Mouse (Mus musculus) hindbrain, embryonic 13.5 days (tissue): ENCODE data around the gene Dlx3. TPM values are rescaled to one million over a fixed set of nuclear protein-coding genes. Genes with fewer than 3 reads are reported as not detected.

Experiments
- ATAC-seq: fragments of 200-750 bp; cut with Nextera tagmentation; 2 replicates; pipeline ENCODE4 v1.8.0; 2017; ENCODE audit warnings: moderate TSS enrichment; ENCODE audit not compliant: low FRiP score
- H3K27ac ChIP-seq: fragments of 300-500 bp; sonication (generic); 2 replicates; pipeline ENCODE4 v1.5.1; 2015; ENCODE audit warnings: inconsistent platforms, mild to moderate bottlenecking, moderate library complexity
- H3K27me3 ChIP-seq: fragments of 300-500 bp; sonication (generic); 2 replicates; pipeline ENCODE4 v1.6.1; 2015; ENCODE audit warnings: mild to moderate bottlenecking, inconsistent platforms
- H3K36me3 ChIP-seq: fragments of 300-500 bp; sonication (generic); 2 replicates; pipeline ENCODE4 v1.6.1; 2015; ENCODE audit warnings: mild to moderate bottlenecking, inconsistent platforms
- H3K4me1 ChIP-seq: fragments of 300-500 bp; sonication (generic); replicated peaks from 2 replicates; pipeline ENCODE4 v1.6.1; 2015; ENCODE audit warnings: inconsistent platforms
- H3K4me2 ChIP-seq: fragments of 300-500 bp; sonication (generic); 2 replicates; pipeline ENCODE4 v1.6.1; 2015; ENCODE audit warnings: inconsistent platforms, mild to moderate bottlenecking, moderate library complexity
- H3K4me3 ChIP-seq: fragments of 300-500 bp; sonication (generic); 2 replicates; pipeline ENCODE4 v1.5.1; 2015; ENCODE audit warnings: mild to moderate bottlenecking, inconsistent platforms
- H3K9ac ChIP-seq: fragments of 300-500 bp; sonication (generic); 2 replicates; pipeline ENCODE4 v1.6.1; 2015; ENCODE audit warnings: mild to moderate bottlenecking, inconsistent platforms
- H3K9me3 ChIP-seq: fragments of 300-500 bp; sonication (generic); 2 replicates; pipeline ENCODE4 v1.6.1; 2016; ENCODE audit warnings: inconsistent platforms
- WGBS: fragments of 180-500 bp; shearing (Covaris S2); methylation state at CpG from one replicate; pipeline ENCODE4 v1.1.7; 2015; 5-methylcytosine and 5-hydroxymethylcytosine counted together
- polyA plus RNA-seq: library from polyadenylated mRNA; unstranded; fragments of >200 nt; fragmentation: Nextera tagmentation; extraction: Ambion mirVana; gene quantifications from 2 replicates; pipeline ENCODE4 v1.2.1, GENCODE M21; 2015

Gene Dlx3
- polyA plus RNA-seq, 1 experiment from 2014 or later = 0.44 TPM

- Histone ChIP-seq H3K27me3 (peaks cover 74% of the 10 kb centered on the region), H3K4me3 (no peak overlapping the region), H3K9ac (no peak overlapping the region), H3K4me1 (peaks cover 4% of the 10 kb centered on the region; the same call in 1 of the 2 replicates), H3K36me3 (no peaks in the 10 kb centered on the region), H3K27ac (no peak overlapping the region), H3K9me3 (no peaks in the 10 kb centered on the region), H3K4me2 (no peak overlapping the region)
- ATAC-seq = no peak
- 32% methylated on average over 5 of the region's 5 CpGs for WGBS
Measured at GRCm38 (mm10) chr11:95153116-95153515, 33.2 kb downstream of the Dlx3 start.

DNA sequence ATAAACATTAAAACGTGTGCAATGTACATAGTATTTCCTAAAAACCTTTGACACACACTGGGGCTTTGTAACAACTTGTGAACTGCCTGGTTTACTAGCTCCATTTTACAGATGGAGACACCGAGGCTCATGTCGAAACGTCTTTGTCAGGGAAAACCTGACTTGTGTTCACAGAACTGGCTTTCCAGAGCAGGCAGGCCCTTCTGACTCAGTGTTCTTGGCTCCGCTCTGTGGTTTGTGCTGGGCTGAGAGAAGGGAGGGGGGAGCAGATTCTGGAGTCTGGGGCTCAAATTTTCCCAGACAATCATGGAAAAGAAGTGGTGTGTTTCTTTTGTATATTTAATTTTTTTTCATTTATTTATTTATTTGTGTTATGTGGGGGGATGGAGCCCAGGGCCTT is 33.8 kb downstream of the Dlx3 start:
- no peak overlapping the region for H3K27ac ChIP-seq
- no peaks in the 10 kb centered on the region for H3K36me3 ChIP-seq
- H3K9me3 ChIP-seq = no peaks in the 10 kb centered on the region
- H3K4me2 ChIP-seq = no peak overlapping the region
- peaks cover 74% of the 10 kb centered on the region for H3K27me3 ChIP-seq
- WGBS = 88% methylated on average over 5 of the region's 5 CpGs
- no peak for ATAC-seq
- H3K9ac ChIP-seq = no peak overlapping the region
- no peak overlapping the region for H3K4me3 ChIP-seq
- 0 out of 2 replicates have a peak, but pooled peaks cover 2% of the 10 kb centered on the region for H3K4me1 ChIP-seq

DNA sequence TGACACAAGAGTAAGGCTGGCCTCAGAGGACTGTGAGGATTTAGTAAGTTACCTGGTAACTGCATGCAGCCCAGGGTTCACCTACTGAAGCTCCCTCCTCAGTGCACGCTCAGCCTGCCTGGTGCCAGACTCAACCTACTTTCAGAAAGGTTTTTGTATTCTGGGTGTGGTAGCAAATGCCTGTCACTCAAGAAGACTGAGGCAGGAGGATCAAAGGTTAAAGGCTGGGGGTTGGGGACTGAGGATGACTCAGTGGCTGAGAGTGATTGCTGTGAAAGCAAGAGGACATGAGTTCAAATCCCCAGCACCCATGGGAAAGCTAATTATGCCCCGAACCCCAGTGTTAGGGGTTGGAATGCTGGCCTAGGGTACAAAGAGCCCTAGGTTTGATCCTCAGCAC is 35.6 kb downstream of the Dlx3 start:
- Histone ChIP-seq H3K4me2 (no peak overlapping the region), H3K9me3 (no peaks in the 10 kb centered on the region), H3K27ac (no peak overlapping the region), H3K9ac (no peak overlapping the region), H3K36me3 (no peaks in the 10 kb centered on the region), H3K4me3 (no peak overlapping the region), H3K4me1 (no peaks in the 10 kb centered on the region), H3K27me3 (peaks cover 56% of the 10 kb centered on the region)
- ATAC-seq = no peak
- WGBS = 86% methylated on average over 2 of the region's 2 CpGs

GRCm38 (mm10) chr11:95157356-95157755 is 37.4 kb downstream of the Dlx3 start:
- Histone ChIP-seq H3K4me1 (no peaks in the 10 kb centered on the region), H3K4me3 (no peak overlapping the region), H3K36me3 (no peaks in the 10 kb centered on the region), H3K9me3 (no peaks in the 10 kb centered on the region), H3K27ac (no peak overlapping the region), H3K4me2 (no peak overlapping the region), H3K27me3 (peaks cover 41% of the 10 kb centered on the region), H3K9ac (no peak overlapping the region)
- no peak for ATAC-seq
- WGBS = 56% methylated on average over 5 of the region's 5 CpGs

GRCm38 (mm10) chr11:95157872-95158271 is 38.0 kb downstream of the Dlx3 start:
- H3K27me3 ChIP-seq = peaks cover 36% of the 10 kb centered on the region
- H3K9me3 ChIP-seq = no peaks in the 10 kb centered on the region
- H3K36me3 ChIP-seq = no peaks in the 10 kb centered on the region
- H3K4me3 ChIP-seq = no peak overlapping the region
- no peak for ATAC-seq
- H3K9ac ChIP-seq = no peak overlapping the region
- no peak overlapping the region for H3K4me2 ChIP-seq
- no peak overlapping the region for H3K27ac ChIP-seq
- H3K4me1 ChIP-seq = no peaks in the 10 kb centered on the region
- 69% methylated on average over 5 of the region's 5 CpGs for WGBS

GRCm38 (mm10) chr11:95159763-95160371 is 39.9 kb downstream of the Dlx3 start:
- Histone ChIP-seq H3K9ac (no peak overlapping the region), H3K4me3 (no peak overlapping the region), H3K36me3 (no peaks in the 10 kb centered on the region), H3K4me2 (no peak overlapping the region), H3K27me3 (peaks cover 19% of the 10 kb centered on the region; the same call in 1 of the 2 replicates), H3K4me1 (no peaks in the 10 kb centered on the region), H3K27ac (no peak overlapping the region), H3K9me3 (no peaks in the 10 kb centered on the region)
- ATAC-seq = no peak
- 82% methylated on average over 8 of the region's 8 CpGs for WGBS

- Histone ChIP-seq H3K36me3 (no peaks in the 10 kb centered on the region), H3K9ac (no peak overlapping the region), H3K27me3 (0 out of 2 replicates have a peak, but pooled peaks cover 12% of the 10 kb centered on the region), H3K9me3 (no peaks in the 10 kb centered on the region), H3K4me2 (no peak overlapping the region), H3K4me1 (no peaks in the 10 kb centered on the region), H3K27ac (no peak overlapping the region), H3K4me3 (no peak overlapping the region)
- no peak for ATAC-seq
- 49% methylated on average over 7 of the region's 7 CpGs for WGBS
Measured at GRCm38 (mm10) chr11:95160693-95161092, 40.8 kb downstream of the Dlx3 start.

- H3K27ac ChIP-seq = no peak overlapping the region
- no peak for ATAC-seq
- no peak overlapping the region for H3K9ac ChIP-seq
- no peak overlapping the region for H3K4me2 ChIP-seq
- no peak overlapping the region for H3K4me3 ChIP-seq
- H3K9me3 ChIP-seq = no peaks in the 10 kb centered on the region
- WGBS = 75% methylated on average over 4 of the region's 4 CpGs
- H3K4me1 ChIP-seq = no peaks in the 10 kb centered on the region
- no peaks in the 10 kb centered on the region for H3K36me3 ChIP-seq
- H3K27me3 ChIP-seq = 0 out of 2 replicates have a peak, but pooled peaks cover 17% of the 10 kb centered on the region
Measured at GRCm38 (mm10) chr11:95161708-95162107, 41.8 kb downstream of the Dlx3 start.

DNA sequence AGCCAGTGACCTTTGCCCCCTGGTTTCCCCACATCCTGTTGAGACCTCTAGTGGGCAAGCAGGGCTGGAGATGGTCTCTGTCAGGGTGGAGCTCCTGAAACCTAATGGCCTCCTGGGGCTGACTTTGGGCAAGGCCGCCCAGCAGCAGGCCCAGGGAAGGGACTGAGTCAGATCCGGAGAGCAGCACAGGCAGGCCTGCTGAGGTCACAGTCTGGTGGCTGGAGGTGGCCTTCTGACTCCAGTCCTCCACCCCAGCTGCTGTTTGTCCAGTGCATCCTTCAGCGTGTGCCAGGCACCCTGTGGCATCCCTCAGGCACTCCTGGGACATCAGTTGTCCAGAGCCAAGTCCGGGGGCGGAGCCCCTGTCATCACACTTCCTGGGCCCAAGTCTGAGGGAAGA is 45.9 kb downstream of the Dlx3 start:
- H3K4me3 ChIP-seq = no peak overlapping the region
- no peak for ATAC-seq

More for the DNA sequence above, 45.9 kb downstream of the Dlx3 start:
- Histone ChIP-seq H3K36me3 (no peaks in the 10 kb centered on the region), H3K9ac (no peak overlapping the region), H3K4me1 (no peaks in the 10 kb centered on the region), H3K27ac (no peak overlapping the region), H3K4me2 (no peak overlapping the region), H3K9me3 (no peaks in the 10 kb centered on the region), H3K27me3 (0 out of 2 replicates have a peak, but pooled peaks cover 6% of the 10 kb centered on the region)
- 78% methylated on average over 5 of the region's 5 CpGs for WGBS

Other genes starting within 250 kb of the Dlx3 start
- 128 and 217 TPM in 2 replicates for gene Col1a1, start 183.9 kb upstream of the Dlx3 start, polyA plus RNA-seq
- not detected in 2 replicates for gene Hils1, start 152.5 kb upstream of the Dlx3 start, polyA plus RNA-seq
- gene Sgca, start 143.8 kb upstream of the Dlx3 start, polyA plus RNA-seq = 0.23 and 0.52 TPM in 2 replicates
- gene Ppp1r9b, start 129.1 kb upstream of the Dlx3 start, polyA plus RNA-seq = 16.9 and 17.3 TPM in 2 replicates
- gene Samd14, start 110.2 kb upstream of the Dlx3 start, polyA plus RNA-seq = 132 and 142 TPM in 2 replicates
- 24.2 and 25.5 TPM in 2 replicates for gene Pdk2, start 78.8 kb upstream of the Dlx3 start, polyA plus RNA-seq
- 10.3 and 11.4 TPM in 2 replicates for gene Itga3, start 43.3 kb upstream of the Dlx3 start, polyA plus RNA-seq
- 0.17 TPM in 1 of 2 replicates, not detected in the other for gene Dlx4, start 26.1 kb downstream of the Dlx3 start, polyA plus RNA-seq
- not detected in 2 replicates for gene Tac4, start 141.4 kb downstream of the Dlx3 start, polyA plus RNA-seq
- 59.8 and 61.0 TPM in 2 replicates for gene Kat7, start 190.1 kb downstream of the Dlx3 start, polyA plus RNA-seq
- 3.5 TPM in 2 replicates for gene Fam117a, start 216.9 kb downstream of the Dlx3 start, polyA plus RNA-seq